In the genomic region with DNA sequence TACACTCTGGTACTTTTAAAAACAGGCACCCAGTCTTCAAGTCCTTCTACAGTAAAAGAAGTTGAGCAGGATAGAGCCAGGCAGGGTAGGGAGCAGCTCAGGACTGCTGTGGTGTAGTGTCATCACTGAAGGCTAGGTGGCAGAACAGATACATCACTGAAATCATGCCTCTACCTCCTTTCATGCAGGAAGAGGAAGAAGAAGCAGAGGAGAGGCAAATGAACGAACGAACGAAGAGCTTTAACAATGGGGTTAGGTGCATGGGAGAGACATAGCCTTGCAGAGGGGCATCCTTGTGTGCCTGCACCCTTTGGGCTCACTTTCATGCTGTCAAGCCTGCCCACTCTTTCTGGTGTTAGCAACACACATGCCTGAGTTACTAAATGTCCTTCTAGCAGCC, we compare ENCODE assay signal across 7 mouse cellular contexts. TPM values are rescaled to one million over a fixed set of nuclear protein-coding genes. Genes with fewer than 3 reads are reported as not detected.
DNase-seq lines count a peak whose midpoint lies in the region; ATAC-seq and TF ChIP-seq lines count a peak whose summit lies in the region.

No protein-coding gene starts in this region.

- H3K4me3 ChIP-seq in CH12.LX (replicated peaks in 1 of 3; ENCODE audit: low read depth in 2 of 3, low read length in 2 of 3, poor library complexity in 1 of 3) (no peak overlapping the region), G1E (ENCODE audit: low read depth, low read length) (no peak overlapping the region)
- no peak overlapping the region for H3K4me3 ChIP-seq in embryonic facial prominence, embryonic 11.5 days (ENCODE audit: low read depth, low read length)
- H3K4me3 ChIP-seq in midbrain, postnatal 0 days (ENCODE audit: low read depth, low read length): no peak overlapping the region

- TF ChIP-seq CTCF in CH12.LX (conservative IDR thresholded peaks at IDR 0.05 in 1 of 2, IDR thresholded peaks at IDR 0.05 in 1 of 2; ENCODE audit: low read depth in 2 of 2, low read length in 2 of 2) (peak; percentile 42 to 85; a peak in 3 of 4 replicates), G1E (IDR thresholded peaks at IDR 0.05; ENCODE audit: low read depth, low read length) (peak; percentile 63)
- peak; percentile 90 for TF ChIP-seq CTCF in midbrain, postnatal 0 days (IDR thresholded peaks at IDR 0.05)

- no peaks in the 10 kb centered on the region for H3K9me3 ChIP-seq in CH12.LX (replicated peaks; ENCODE audit: low read length)
- no peaks in the 10 kb centered on the region for H3K9me3 ChIP-seq in G1E (replicated peaks)
- H3K9me3 ChIP-seq in embryonic facial prominence, embryonic 11.5 days (replicated peaks; ENCODE audit: control insufficient read depth, low read length): no peaks in the 10 kb centered on the region
- H3K9me3 ChIP-seq in midbrain, postnatal 0 days (ENCODE audit: low read length): no peaks in the 10 kb centered on the region

- peak; percentile 96 for TF ChIP-seq RAD21 in CH12.LX (IDR thresholded peaks at IDR 0.05; ENCODE audit: low read depth, low read length)

- WGBS in embryonic facial prominence, embryonic 11.5 days: 4% methylated on average over 3 of the region's 3 CpGs
- 2% methylated on average over 3 of the region's 3 CpGs for WGBS in midbrain, postnatal 0 days

- peak overlapping the region; percentile 60 for H3K4me2 ChIP-seq in CH12.LX (ENCODE audit: insufficient read depth, low read depth, poor library complexity, severe bottlenecking)
- H3K4me2 ChIP-seq in embryonic facial prominence, embryonic 11.5 days (ENCODE audit: low read depth, low read length): no peak overlapping the region; the same call in 1 of the 2 replicates
- peak overlapping the region; percentile 37 for H3K4me2 ChIP-seq in midbrain, postnatal 0 days (ENCODE audit: low read depth, low read length, poor library complexity, severe bottlenecking)

- no peaks in the 10 kb centered on the region for H3K79me2 ChIP-seq in CH12.LX (replicated peaks; ENCODE audit: control insufficient read depth, extremely low read depth, insufficient read depth, poor library complexity, severe bottlenecking)

- TF ChIP-seq EP300 in CH12.LX (IDR thresholded peaks at IDR 0.05; ENCODE audit: low read length): no peak

- H3K27me3 ChIP-seq in CH12.LX (replicated peaks) (peaks cover 59% of the 10 kb centered on the region), G1E (ENCODE audit: insufficient read depth, low read length) (peaks cover 33% of the 10 kb centered on the region)
- peaks cover 2% of the 10 kb centered on the region; the same call in 1 of the 2 replicates for H3K27me3 ChIP-seq in embryonic facial prominence, embryonic 11.5 days (ENCODE audit: control insufficient read depth, insufficient read depth, low read length)
- H3K27me3 ChIP-seq in midbrain, postnatal 0 days (ENCODE audit: insufficient read depth, low read length): no peaks in the 10 kb centered on the region

- H3K36me3 ChIP-seq in CH12.LX (replicated peaks in 1 of 2; ENCODE audit: control insufficient read depth in 1 of 2, insufficient read depth in 1 of 2, low read length in 1 of 2) (no peaks in the 10 kb centered on the region), G1E (replicated peaks) (no peaks in the 10 kb centered on the region)
- H3K36me3 ChIP-seq in embryonic facial prominence, embryonic 11.5 days (replicated peaks; ENCODE audit: control insufficient read depth, insufficient read depth, low read depth, low read length): no peaks in the 10 kb centered on the region
- H3K36me3 ChIP-seq in midbrain, postnatal 0 days (ENCODE audit: insufficient read depth, low read length): no peaks in the 10 kb centered on the region

- ATAC-seq in G1E (ENCODE audit: extremely low read depth, insufficient number of reproducible peaks, low FRiP score, poor library complexity, severe bottlenecking): peak; percentile 86
- ATAC-seq in embryonic facial prominence, embryonic 11.5 days (replicated peaks; ENCODE audit: insufficient number of reproducible peaks, low FRiP score, low TSS enrichment, low read depth): no peak
- no peak for ATAC-seq in midbrain, postnatal 0 days (ENCODE audit: low FRiP score)

- dilution Hi-C loops in CH12.LX (cut with MboI; ENCODE audit: extremely low pct_ligation_motif_present, extremely low pct_unique_long_range_greater_than_20kb, low sequenced_read_pairs): no loop called here

- in situ Hi-C loops in CH12.LX (cut with MboI; ENCODE audit: low pct_ligation_motif_present, low pct_unique_long_range_greater_than_20kb, low sequenced_read_pairs): loop anchor here (10.0 kb wide), 2 partner anchors 947 to 977 kb away; no protein-coding TSS in a partner anchor

- H3K27ac ChIP-seq in CH12.LX (ENCODE audit: insufficient read depth, low read depth): no peak overlapping the region
- H3K27ac ChIP-seq in embryonic facial prominence, embryonic 11.5 days (replicated peaks; ENCODE audit: low read depth, low read length): no peak overlapping the region
- H3K27ac ChIP-seq in midbrain, postnatal 0 days (ENCODE audit: low read depth, low read length): no peak overlapping the region

- DNase-seq in CH12.LX (ENCODE audit: extremely low read depth): peak; percentile 70
- peak; percentile 70 for DNase-seq in G1E (ENCODE audit: low spot score)
- peak; percentile 63 for DNase-seq in embryonic facial prominence, embryonic 11.5 days (ENCODE audit: low spot score)
- peak; percentile 62 for DNase-seq in heart, postnatal 4 days
- DNase-seq in layer of hippocampus, postnatal 10 days (ENCODE audit: low spot score in 2 of 2): peak; percentile 64 to 70
- DNase-seq in midbrain, postnatal 0 days (ENCODE audit: low spot score): peak; percentile 79
- DNase-seq in ovary, postnatal 36 days (ENCODE audit: low spot score): no peak

- TF ChIP-seq POLR2A in CH12.LX (IDR thresholded peaks at IDR 0.05; ENCODE audit: low read depth, low read length): no peak

- peaks cover 0 to 19% of the 10 kb centered on the region in 2 experiments; a peak in 2 of 4 replicates for H3K4me1 ChIP-seq in CH12.LX (ENCODE audit: control insufficient read depth in 1 of 2, insufficient read depth in 2 of 2)
- H3K4me1 ChIP-seq in G1E (ENCODE audit: insufficient read depth, low read depth, low read length): peaks cover 19% of the 10 kb centered on the region
- H3K4me1 ChIP-seq in embryonic facial prominence, embryonic 11.5 days (ENCODE audit: control insufficient read depth, insufficient read depth, low read length): no peaks in the 10 kb centered on the region
- H3K4me1 ChIP-seq in midbrain, postnatal 0 days (ENCODE audit: insufficient read depth, low read length): 0 out of 2 replicates have a peak, but pooled peaks cover 3% of the 10 kb centered on the region

- H3K9ac ChIP-seq in CH12.LX (ENCODE audit: insufficient read depth, low read depth): peak overlapping the region; percentile 22; the same call in 1 of the 2 replicates
- H3K9ac ChIP-seq in embryonic facial prominence, embryonic 11.5 days (replicated peaks; ENCODE audit: low read length): 0 out of 2 replicates have a peak overlapping the region, but pooled peaks have one; percentile 18
- no peak overlapping the region for H3K9ac ChIP-seq in midbrain, postnatal 0 days (replicated peaks; ENCODE audit: low read length, poor library complexity, severe bottlenecking)

TF ChIP-seq in CH12.LX, 34 proteins besides CTCF, POLR2A, EP300 and RAD21:
- TF ChIP-seq CHD1 (IDR thresholded peaks at IDR 0.05; ENCODE audit: low read depth, low read length): no peak
- peak; percentile 42; the same call in 1 of the 2 replicates for TF ChIP-seq ZC3H11A (IDR thresholded peaks at IDR 0.05; ENCODE audit: low read depth, low read length)
- no peak for TF ChIP-seq KAT2A (IDR thresholded peaks at IDR 0.05; ENCODE audit: insufficient replicate concordance, low read length)
- TF ChIP-seq SMC3 (IDR thresholded peaks at IDR 0.05; ENCODE audit: low read depth, low read length): peak; percentile 90
- no peak for TF ChIP-seq USF2 (conservative IDR thresholded peaks at IDR 0.05; ENCODE audit: low read depth, low read length)
- TF ChIP-seq ELF1 (IDR thresholded peaks at IDR 0.05; ENCODE audit: low read depth, low read length): peak; percentile 71; the same call in 1 of the 2 replicates
TF ChIP-seq in CH12.LX: peak in this region for 3.

RNA-seq across cellular contexts. Expression of a gene that starts 3.2 kb away (rescaled TPM):
- total RNA-seq in CH12.LX (2012; rRNA removed) (0.04 and 0.08 TPM in 2 replicates), CH12.LX (2014; rRNA removed) (not detected in 2 replicates), G1E (2014; fragmentation: Nextera tagmentation) (not detected in 2 replicates), G1E (2017) (0.11 and 0.17 TPM in 2 replicates)
- polyA plus RNA-seq in CH12.LX (2012; ENCODE audit: insufficient read length, low read depth) (0.09 and 0.14 TPM in 2 replicates), G1E (2012) (0.01 TPM in 1 of 2 replicates, not detected in the other)
- polyA plus RNA-seq in embryonic facial prominence, embryonic 11.5 days (2014; fragmentation: Nextera tagmentation; extraction: Ambion mirVana): 69.4 and 71.2 TPM in 2 replicates
- 100 to 1,000 TPM; 190 to 236 TPM for total RNA-seq in heart, postnatal 4 days (2021)
- 10 to 100 TPM; 76.0 to 83.6 TPM for total RNA-seq in layer of hippocampus, postnatal 10 days (2021)
- total RNA-seq in midbrain, postnatal 0 days (2014; rRNA removed): 109 and 127 TPM in 2 replicates
- polyA plus RNA-seq in midbrain, postnatal 0 days (2015; fragmentation: Nextera tagmentation; extraction: Ambion mirVana): 42.8 and 47.4 TPM in 2 replicates

RNA-seq across cellular contexts. Expression of a gene that starts 53.6 kb away (rescaled TPM):
- total RNA-seq in CH12.LX (2012; rRNA removed): 386 and 662 TPM in 2 replicates
- total RNA-seq in CH12.LX (2014; rRNA removed): 264 and 294 TPM in 2 replicates
- polyA plus RNA-seq in CH12.LX (2012; ENCODE audit: insufficient read length, low read depth): 350 and 355 TPM in 2 replicates
- total RNA-seq in G1E (2014; fragmentation: Nextera tagmentation): not detected in 2 replicates
- 0.29 and 0.55 TPM in 2 replicates for total RNA-seq in G1E (2017)
- polyA plus RNA-seq in G1E (2012): not detected in 2 replicates
- 368 and 450 TPM in 2 replicates for polyA plus RNA-seq in embryonic facial prominence, embryonic 11.5 days (2014; fragmentation: Nextera tagmentation; extraction: Ambion mirVana)
- total RNA-seq in heart, postnatal 4 days (2021): 1 to 10 TPM; 5.3 to 8.4 TPM
- 100 to 1,000 TPM; 106 to 129 TPM for total RNA-seq in layer of hippocampus, postnatal 10 days (2021)
- total RNA-seq in midbrain, postnatal 0 days (2014; rRNA removed): 432 and 450 TPM in 2 replicates
- polyA plus RNA-seq in midbrain, postnatal 0 days (2015; fragmentation: Nextera tagmentation; extraction: Ambion mirVana): 272 and 323 TPM in 2 replicates

Comparison
In these comparisons a context has a peak if more than half of its experiments do, and no peak if none do; other contexts are left out.
1. RNA of a gene that starts 3.2 kb away (total RNA-seq): 190 to 236 TPM in heart, postnatal 4 days, 109 to 127 TPM in midbrain, postnatal 0 days and 76.0 to 83.6 TPM in layer of hippocampus, postnatal 10 days; 0.11 to 0.17 TPM in G1E and 0.04 to 0.08 TPM in CH12.LX; every median in the first group is over 10 times any median in the second.
2. RNA of a gene that starts 53.6 kb away (total RNA-seq): 264 to 662 TPM in CH12.LX, 432 to 450 TPM in midbrain, postnatal 0 days and 106 to 129 TPM in layer of hippocampus, postnatal 10 days; 5.3 to 8.4 TPM in heart, postnatal 4 days and 0.29 to 0.55 TPM in G1E; every median in the first group is over 10 times any median in the second.
3. Peak in every context shown above with its lines, with median percentiles within 50 percentile points of each other: CTCF ChIP-seq.